Mouse (Mus musculus) neural tube, embryonic 14.5 days (tissue): Measurements from ENCODE around the gene Fat1. TPM values are rescaled to one million over a fixed set of nuclear protein-coding genes. Genes with fewer than 3 reads are reported as not detected.

ENCODE experiments used
- ATAC-seq: fragments of 200-750 bp; cut with Nextera tagmentation; 2 replicates; pipeline ENCODE4 v1.8.0; 2017; ENCODE audit warnings: low read depth, mild to moderate bottlenecking, moderate TSS enrichment, moderate library complexity
- H3K27ac ChIP-seq: fragments of 300-500 bp; sonication (generic); 2 replicates; pipeline ENCODE4 v1.5.1; 2014; ENCODE audit warnings: low read depth, mild to moderate bottlenecking, control low read depth, low read length, moderate library complexity, mixed read lengths
- H3K27me3 ChIP-seq: fragments of 300-500 bp; sonication (generic); 2 replicates; pipeline ENCODE4 v1.6.1; 2014; ENCODE audit warnings: low read length; ENCODE audit not compliant: control insufficient read depth, insufficient read depth
- H3K36me3 ChIP-seq: fragments of 300-500 bp; sonication (generic); 2 replicates; pipeline ENCODE4 v1.6.1; 2014; ENCODE audit warnings: low read length, mixed read lengths; ENCODE audit not compliant: control insufficient read depth, insufficient read depth
- H3K4me1 ChIP-seq: fragments of 300-500 bp; sonication (generic); 2 replicates; pipeline ENCODE4 v1.6.1; 2014; ENCODE audit warnings: low read length; ENCODE audit not compliant: control insufficient read depth, insufficient read depth
- H3K4me2 ChIP-seq: fragments of 300-500 bp; sonication (generic); 2 replicates; pipeline ENCODE4 v1.6.1; 2014; ENCODE audit warnings: mild to moderate bottlenecking, low read depth, low read length, control low read depth
- H3K4me3 ChIP-seq: fragments of 300-500 bp; sonication (generic); 2 replicates; pipeline ENCODE4 v1.5.1; 2014; ENCODE audit warnings: low read depth, low read length, control low read depth, mixed read lengths
- H3K9ac ChIP-seq: fragments of 300-500 bp; sonication (generic); replicated peaks from 2 replicates; pipeline ENCODE4 v1.6.1; 2014; ENCODE audit warnings: low read depth, mild to moderate bottlenecking, control low read depth, low read length, mixed read lengths
- H3K9me3 ChIP-seq: fragments of 300-500 bp; sonication (generic); 2 replicates; pipeline ENCODE4 v1.6.1; 2016; ENCODE audit warnings: low read length; ENCODE audit not compliant: control insufficient read depth
- WGBS: fragments of 180-500 bp; shearing (Covaris S2); extraction: QIAGEN DNeasy Blood & Tissue Kit; methylation state at CpG from one replicate; pipeline ENCODE4 v1.1.7; 2014; 5-methylcytosine and 5-hydroxymethylcytosine counted together
- polyA plus RNA-seq: library from polyadenylated mRNA; unstranded; fragments of >200 nt; fragmentation: Nextera tagmentation; extraction: Ambion mirVana; gene quantifications from 2 replicates; pipeline ENCODE4 v1.2.1, GENCODE M21; 2014

The Fat1 gene
- polyA plus RNA-seq, 1 experiment from 2014 or later: 25.8 TPM

DNA sequence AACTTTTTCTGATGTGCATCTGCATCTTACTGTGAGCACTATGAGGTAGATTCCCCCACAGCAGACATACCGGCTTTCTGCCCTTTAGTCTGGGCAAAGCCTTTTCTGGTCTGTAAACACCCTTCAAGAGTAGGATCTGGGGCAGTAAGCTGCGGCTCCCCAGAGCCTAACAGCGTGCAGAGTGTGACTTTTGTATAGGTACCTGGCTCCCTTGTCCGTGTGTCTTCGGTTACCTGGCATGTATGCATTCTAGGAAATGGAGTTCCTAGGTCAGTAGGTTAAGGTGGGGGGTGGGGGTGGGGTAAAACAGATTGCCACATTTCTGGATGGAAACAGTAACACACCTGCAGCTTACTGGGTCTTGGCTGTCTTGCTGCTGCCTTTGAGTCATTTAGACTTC, 36.7 kb downstream of the Fat1 start:
- Histone ChIP-seq H3K4me3 (no peak overlapping the region), H3K9me3 (no peaks in the 10 kb centered on the region), H3K27ac (no peak overlapping the region), H3K4me2 (no peak overlapping the region), H3K9ac (no peak overlapping the region), H3K27me3 (no peaks in the 10 kb centered on the region), H3K36me3 (no peaks in the 10 kb centered on the region), H3K4me1 (peaks cover 9% of the 10 kb centered on the region; the same call in 1 of the 2 replicates)
- whole genome bisulfite sequencing: 26% methylated on average over 5 of the region's 5 CpGs
- no peak for ATAC-seq

DNA sequence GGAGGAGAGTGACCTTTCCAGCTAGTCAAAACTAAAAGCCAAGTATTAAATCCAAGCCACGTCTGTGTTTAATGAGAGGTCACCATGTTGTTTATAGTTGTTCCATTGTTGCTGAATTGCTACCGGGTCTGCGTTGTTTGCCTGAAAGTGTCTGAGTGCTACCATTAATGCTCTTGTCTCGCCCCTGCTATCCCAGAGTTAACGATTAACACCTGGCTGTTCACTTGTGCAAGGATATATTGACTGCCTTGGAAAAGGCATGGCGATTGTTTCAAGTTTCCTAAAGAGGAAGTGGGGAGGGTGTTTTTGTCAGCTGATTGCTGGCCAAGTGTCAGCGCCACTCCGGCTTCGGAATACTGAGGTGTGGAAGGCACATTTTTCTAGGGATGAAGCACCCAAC, 39.9 kb downstream of the Fat1 start:
- Histone ChIP-seq H3K4me3 (no peak overlapping the region), H3K4me1 (peaks cover 7% of the 10 kb centered on the region; the same call in 1 of the 2 replicates), H3K36me3 (no peaks in the 10 kb centered on the region), H3K9ac (no peak overlapping the region), H3K27ac (no peak overlapping the region), H3K27me3 (no peaks in the 10 kb centered on the region), H3K9me3 (no peaks in the 10 kb centered on the region), H3K4me2 (no peak overlapping the region)
- 21% methylated on average over 9 of the region's 9 CpGs for WGBS
- no peak for ATAC-seq

DNA sequence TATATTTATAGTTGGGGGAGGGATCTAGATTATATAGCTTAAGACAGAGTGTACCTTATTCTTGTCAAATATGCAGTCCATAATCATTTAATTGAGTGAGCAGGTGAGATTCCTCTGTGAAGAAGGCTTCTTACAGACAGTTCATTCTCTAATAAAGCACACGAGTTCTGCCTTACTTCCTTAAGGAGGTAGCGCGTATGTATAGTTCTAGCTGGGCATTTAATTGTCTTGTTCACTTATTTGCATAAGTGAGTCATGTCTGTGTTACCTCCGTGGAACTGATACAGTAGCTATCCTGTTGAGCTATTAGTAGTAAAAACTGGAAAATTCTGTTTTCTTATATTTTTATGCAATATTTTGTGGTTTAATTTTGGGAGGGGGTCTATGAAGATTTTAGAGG, 40.4 kb downstream of the Fat1 start:
- WGBS: 76% methylated on average over 4 of the region's 4 CpGs
- H3K27me3 ChIP-seq: no peaks in the 10 kb centered on the region
- H3K9me3 ChIP-seq: no peaks in the 10 kb centered on the region
- H3K36me3 ChIP-seq: no peaks in the 10 kb centered on the region
- no peak overlapping the region for H3K27ac ChIP-seq
- ATAC-seq: no peak
- no peak overlapping the region for H3K4me3 ChIP-seq
- H3K4me2 ChIP-seq: no peak overlapping the region
- H3K4me1 ChIP-seq: 0 out of 2 replicates have a peak, but pooled peaks cover 5% of the 10 kb centered on the region
- no peak overlapping the region for H3K9ac ChIP-seq

DNA sequence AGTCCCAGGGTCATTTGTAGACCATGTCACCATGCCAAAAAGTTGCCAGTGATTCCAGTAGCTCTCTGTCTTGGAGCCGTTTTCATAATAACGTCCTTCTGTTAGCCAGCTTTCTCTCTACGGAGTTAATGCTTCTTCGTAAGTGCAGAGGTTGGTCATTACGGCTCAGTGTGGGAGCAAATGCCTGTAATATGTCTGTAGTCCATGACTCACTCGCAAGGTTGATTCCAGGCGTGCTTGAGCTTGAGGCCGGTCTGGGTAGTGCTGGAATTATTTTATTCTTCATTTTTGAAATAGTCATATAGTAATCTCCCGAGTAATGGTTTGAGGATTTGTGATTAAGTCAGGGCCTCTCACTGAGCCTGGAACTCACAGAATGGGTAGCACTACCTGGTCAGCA, 43.4 kb downstream of the Fat1 start:
- Histone ChIP-seq H3K27ac (no peak overlapping the region), H3K4me2 (no peak overlapping the region), H3K4me3 (no peak overlapping the region), H3K9ac (no peak overlapping the region), H3K9me3 (no peaks in the 10 kb centered on the region), H3K4me1 (no peaks in the 10 kb centered on the region), H3K27me3 (no peaks in the 10 kb centered on the region), H3K36me3 (no peaks in the 10 kb centered on the region)
- WGBS: 86% methylated on average over 9 of the region's 9 CpGs
- no peak for ATAC-seq

DNA sequence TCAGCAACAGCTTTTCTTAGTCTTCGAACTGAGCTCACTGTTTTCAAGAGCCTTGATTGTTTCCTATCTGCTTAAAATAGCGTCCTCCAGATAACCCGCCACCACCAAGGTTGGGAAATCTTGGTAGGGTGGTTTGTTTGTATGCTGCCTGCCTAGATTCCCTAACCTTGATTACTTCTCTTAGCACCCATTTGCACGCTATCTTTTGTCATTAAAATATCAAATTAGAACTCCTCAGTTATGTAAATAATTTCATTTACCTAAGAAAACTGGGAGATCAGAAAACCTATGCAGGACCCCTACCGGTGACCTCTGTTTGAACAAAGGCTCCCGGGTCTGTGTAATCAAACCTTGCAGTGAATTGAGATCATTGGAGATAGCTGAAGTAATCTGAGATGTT, 44.0 kb downstream of the Fat1 start:
- Histone ChIP-seq H3K9me3 (no peaks in the 10 kb centered on the region), H3K36me3 (no peaks in the 10 kb centered on the region), H3K27me3 (no peaks in the 10 kb centered on the region), H3K27ac (no peak overlapping the region), H3K4me2 (no peak overlapping the region), H3K4me1 (no peaks in the 10 kb centered on the region), H3K9ac (no peak overlapping the region), H3K4me3 (no peak overlapping the region)
- WGBS: 40% methylated on average over 6 of the region's 6 CpGs
- ATAC-seq: no peak

DNA sequence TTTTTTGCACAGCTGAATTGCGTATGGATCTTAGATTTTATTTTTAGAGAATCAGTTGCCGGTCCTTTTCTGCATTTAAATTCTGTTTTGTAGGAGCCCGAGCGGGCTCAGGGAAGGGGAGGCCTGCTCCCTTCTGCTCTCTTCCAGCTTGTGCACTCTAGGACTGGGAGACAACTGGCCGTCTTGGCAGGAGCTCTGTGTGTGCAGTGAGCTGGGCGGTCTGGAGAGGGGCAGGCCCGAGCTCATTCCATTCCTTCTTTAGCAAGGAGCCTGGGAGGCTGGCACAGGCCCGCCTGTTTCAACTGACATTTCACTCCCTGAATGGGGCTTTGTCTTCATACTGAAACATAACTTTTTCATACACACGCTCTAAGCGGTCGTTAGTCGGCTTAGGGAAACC, 44.8 kb downstream of the Fat1 start:
- Histone ChIP-seq H3K4me1 (no peaks in the 10 kb centered on the region), H3K9me3 (no peaks in the 10 kb centered on the region), H3K9ac (no peak overlapping the region), H3K27me3 (no peaks in the 10 kb centered on the region), H3K27ac (no peak overlapping the region), H3K4me3 (no peak overlapping the region), H3K36me3 (no peaks in the 10 kb centered on the region), H3K4me2 (no peak overlapping the region)
- WGBS: 60% methylated on average over 12 of the region's 12 CpGs
- peak; percentile 82; the same call in 1 of the 2 replicates for ATAC-seq

DNA sequence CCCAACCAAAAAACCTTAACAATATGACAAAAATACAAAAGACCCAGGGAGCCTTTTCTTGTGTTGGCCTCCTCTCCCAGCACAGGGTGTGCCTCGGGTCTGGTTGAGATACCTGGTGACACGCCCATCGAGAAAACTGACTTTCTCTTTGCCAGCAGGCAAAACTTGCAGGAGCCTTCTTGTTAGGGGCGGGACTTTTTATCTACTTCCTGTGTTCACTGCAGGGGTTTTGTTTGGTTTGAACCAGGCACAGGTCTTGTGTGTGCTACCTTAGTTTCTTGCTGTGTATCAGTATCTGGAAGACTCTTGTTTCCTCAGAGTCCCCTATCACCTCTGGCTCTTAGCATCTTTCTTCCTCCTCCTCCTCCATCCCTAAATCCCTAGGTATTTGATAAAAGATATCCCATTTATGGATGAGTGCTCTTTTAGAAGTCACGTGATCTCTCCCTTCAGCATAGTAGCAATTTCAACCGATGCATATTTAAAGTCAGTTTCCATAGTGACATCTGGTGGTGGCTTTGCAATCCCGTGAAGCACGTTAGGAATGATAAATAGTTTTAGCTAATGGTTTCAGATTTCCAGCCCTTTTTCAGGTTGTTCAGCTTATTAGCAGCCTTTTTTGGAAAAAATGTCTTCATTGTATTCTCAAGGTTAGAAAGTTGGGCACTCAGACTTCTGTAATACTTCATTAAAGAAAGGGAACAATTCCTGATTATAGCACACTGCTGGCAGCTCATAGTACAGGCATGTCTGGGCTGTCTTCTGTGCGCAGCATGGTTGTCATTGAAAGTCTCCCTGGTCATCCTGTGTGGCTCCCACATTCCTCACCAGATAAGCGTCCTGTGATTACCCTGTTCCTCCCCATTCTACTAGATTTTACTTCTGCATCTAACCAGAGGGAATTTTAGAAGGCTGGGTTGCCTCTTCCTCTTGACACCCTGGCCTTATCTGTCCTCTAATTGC, 50.4 kb downstream of the Fat1 start:
- peak; percentile 75; the same call in 1 of the 2 replicates for ATAC-seq
- WGBS: 31% methylated on average over 10 of the region's 10 CpGs
- Histone ChIP-seq H3K4me3 (no peak overlapping the region), H3K9ac (no peak overlapping the region), H3K27me3 (no peaks in the 10 kb centered on the region), H3K4me1 (peaks cover 10% of the 10 kb centered on the region; the same call in 1 of the 2 replicates), H3K36me3 (no peaks in the 10 kb centered on the region), H3K4me2 (no peak overlapping the region), H3K9me3 (no peaks in the 10 kb centered on the region), H3K27ac (no peak overlapping the region)

DNA sequence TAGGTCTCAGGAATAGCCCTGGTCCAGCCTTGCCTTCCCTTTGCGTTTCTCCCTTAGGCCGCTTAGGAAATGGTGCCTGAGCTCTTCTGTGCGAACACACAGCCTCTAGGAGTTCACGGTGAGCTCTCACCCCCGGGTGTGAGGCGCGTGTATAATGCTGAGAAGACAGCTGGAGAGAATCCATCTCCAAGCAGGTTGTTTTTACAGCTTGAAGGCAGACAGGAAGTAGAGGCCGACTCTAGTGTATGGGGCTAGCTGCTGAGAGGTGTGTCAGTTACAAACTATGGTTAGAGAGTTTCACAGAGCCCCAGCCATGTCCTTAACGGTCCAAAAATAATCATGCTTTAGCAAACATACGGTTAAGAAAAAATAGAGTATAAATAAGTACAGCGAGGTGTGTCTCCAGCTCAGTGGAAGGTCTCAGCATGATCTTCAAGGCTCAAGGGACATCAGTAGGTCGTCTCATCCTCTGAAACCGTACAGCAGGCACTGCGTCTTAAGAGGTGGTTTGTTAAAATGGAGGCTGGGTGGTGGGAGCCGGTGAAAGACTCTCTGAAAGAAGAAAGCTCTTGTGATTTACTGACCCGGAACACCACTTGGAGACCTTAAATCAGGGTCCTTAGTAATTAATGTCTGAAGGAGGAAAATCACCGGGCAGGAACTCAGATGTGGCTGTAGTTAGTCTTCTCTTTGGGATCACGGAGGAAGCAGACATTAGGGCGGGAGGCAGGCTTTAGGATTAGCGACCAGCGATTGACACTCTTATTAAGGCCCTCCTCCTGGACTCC, 56.6 kb downstream of the Fat1 start:
- no peak for ATAC-seq
- Histone ChIP-seq H3K27me3 (no peaks in the 10 kb centered on the region), H3K4me1 (peaks cover 8% of the 10 kb centered on the region), H3K27ac (no peak overlapping the region), H3K36me3 (no peaks in the 10 kb centered on the region), H3K4me3 (no peak overlapping the region), H3K9me3 (no peaks in the 10 kb centered on the region), H3K9ac (no peak overlapping the region), H3K4me2 (no peak overlapping the region)
- WGBS: 29% methylated on average over 21 of the region's 21 CpGs

DNA sequence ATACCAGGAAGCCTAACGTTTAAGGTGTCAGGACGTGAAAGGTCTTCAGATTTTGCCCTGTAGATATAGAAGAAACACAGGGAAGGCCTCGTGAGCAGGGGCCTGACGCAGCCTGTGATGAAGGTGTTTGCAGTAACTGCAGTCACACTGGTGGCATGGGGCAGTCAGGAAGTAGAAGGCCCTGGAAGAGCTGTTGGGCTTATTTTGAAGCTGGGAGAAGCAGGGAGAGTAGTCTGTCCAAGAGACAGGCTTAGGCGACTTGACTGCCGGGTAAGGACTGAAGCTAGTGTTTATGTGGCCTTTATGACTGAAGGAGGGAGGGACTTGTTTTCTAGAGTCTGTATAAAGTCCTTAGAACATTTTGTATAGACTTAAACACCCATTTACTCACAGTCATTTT, 57.4 kb downstream of the Fat1 start:
- no peaks in the 10 kb centered on the region for H3K9me3 ChIP-seq
- no peak for ATAC-seq
- H3K27me3 ChIP-seq: no peaks in the 10 kb centered on the region
- no peak overlapping the region for H3K4me3 ChIP-seq
- H3K36me3 ChIP-seq: no peaks in the 10 kb centered on the region
- WGBS: 47% methylated on average over 6 of the region's 6 CpGs
- H3K4me1 ChIP-seq: peaks cover 8% of the 10 kb centered on the region
- no peak overlapping the region for H3K4me2 ChIP-seq
- H3K9ac ChIP-seq: no peak overlapping the region
- H3K27ac ChIP-seq: no peak overlapping the region
